Mouse (Mus musculus) spleen, postnatal 14 days (tissue): ENCODE data around the gene Cdk20.
"Not testable (repeated sequence)": the region's sequence is repeated elsewhere in the genome, so short reads cannot be mapped to it uniquely, and the experiment has no call there.

Source experiments
- DNase-seq, 2 experiments: peaks; one replicate each; pipeline ENCODE4 v3.0.0; 2021 to 2022; ENCODE audit warnings: low spot score in 2 of 2

Cdk20 gene

DNA sequence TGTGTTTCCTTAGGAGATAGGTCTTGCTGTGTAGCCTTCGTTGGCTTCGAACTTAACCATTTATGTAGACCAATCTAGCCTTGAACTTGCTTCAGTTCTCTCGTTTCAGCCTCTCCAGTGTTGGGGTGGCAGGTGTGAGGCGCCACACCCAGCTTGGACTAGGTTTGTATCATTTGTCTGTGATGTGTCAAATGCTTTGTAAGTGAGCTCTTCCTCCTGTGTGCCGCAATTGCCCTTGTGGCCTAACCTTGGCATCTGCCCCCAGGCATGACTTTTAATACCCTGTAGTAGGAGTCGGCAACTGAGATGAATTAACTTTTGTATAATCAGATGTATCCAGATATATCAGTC, 9.5 kb upstream of the Cdk20 start:
- no peak for DNase-seq

DNA sequence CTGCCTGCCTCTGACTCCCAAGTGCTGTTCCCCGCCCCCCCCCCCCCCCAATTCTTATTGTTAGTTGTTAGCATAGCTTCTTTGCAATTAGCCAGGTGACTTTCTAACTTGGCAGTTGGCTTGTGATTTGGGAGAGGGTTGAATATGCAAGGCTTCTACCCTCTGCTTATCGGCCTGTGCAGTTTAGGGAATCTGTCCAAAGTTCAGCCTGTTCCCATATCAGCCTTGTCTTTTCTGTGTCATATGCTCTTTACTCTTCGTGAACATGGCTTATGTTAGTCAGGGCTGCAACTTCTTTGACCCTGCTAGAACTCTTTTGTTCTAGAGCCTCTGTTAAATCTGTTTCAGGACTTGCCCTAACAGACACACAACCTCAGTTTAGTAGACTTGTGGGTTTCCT, 7.8 kb upstream of the Cdk20 start:
- DNase-seq: no peak

- no peak for DNase-seq
Observed at GRCm38 (mm10) chr13:64425280-64425679, 6.8 kb upstream of the Cdk20 start.

DNA sequence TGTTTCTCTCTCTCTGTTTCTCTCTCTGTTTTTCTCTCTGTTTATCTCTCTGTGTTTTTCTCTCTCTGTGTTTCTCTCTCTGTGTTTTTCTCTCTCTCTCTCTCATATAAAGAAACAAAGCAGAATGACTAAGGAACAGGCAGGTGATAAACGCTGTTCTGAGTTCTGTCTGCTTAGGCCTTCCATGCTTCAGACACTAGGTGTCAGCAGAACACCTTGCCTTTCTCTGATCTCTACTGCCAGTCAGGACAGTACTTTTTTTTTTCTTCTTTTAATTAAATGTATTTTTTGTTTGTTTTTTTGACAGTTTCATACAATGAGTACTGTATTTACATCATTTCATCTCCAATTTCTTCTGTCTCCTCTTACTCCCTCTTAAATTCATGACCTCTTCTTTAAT, 2.8 kb upstream of the Cdk20 start:
- DNase-seq: no peak

GRCm38 (mm10) chr13:64437801-64438200, 5.7 kb downstream of the Cdk20 start:
- no peak for DNase-seq

DNA sequence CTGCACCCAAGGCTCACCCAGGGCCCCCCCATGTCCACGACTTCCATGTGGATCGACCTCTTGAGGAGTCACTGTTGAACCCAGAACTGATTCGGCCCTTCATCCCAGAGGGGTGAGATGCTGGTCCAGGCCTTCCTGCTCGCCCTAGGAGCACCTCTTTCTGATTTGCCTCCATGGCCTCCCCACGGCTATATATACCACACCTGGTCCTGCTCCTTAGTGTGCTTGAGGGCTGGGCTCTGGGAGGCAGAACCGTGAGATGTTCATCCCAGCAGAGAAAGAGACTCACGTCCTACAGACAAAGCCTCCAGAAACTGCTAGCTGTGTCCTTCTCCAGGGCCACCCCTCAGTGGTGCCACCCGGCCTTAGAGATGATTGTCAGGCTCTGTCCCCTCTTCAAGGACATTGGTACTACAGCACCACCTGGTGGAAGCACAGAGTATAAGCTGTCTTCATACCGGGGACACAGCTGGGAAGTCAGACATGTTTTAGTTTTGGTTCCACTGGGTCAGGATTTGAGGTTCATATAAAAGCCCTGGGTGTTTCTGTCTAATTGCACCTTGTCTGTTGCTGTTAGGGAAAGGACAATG, 6.8 kb downstream of the Cdk20 start:
- peak in 1 of 2 experiments; percentile 57 for DNase-seq

- DNase-seq: no peak
Observed at GRCm38 (mm10) chr13:64439471-64439870, 7.4 kb downstream of the Cdk20 start.

GRCm38 (mm10) chr13:64440592-64440991, 8.5 kb downstream of the Cdk20 start:
- DNase-seq: no peak

- no peak for DNase-seq
Observed at GRCm38 (mm10) chr13:64443263-64443894, 11.3 kb downstream of the Cdk20 start.

DNA sequence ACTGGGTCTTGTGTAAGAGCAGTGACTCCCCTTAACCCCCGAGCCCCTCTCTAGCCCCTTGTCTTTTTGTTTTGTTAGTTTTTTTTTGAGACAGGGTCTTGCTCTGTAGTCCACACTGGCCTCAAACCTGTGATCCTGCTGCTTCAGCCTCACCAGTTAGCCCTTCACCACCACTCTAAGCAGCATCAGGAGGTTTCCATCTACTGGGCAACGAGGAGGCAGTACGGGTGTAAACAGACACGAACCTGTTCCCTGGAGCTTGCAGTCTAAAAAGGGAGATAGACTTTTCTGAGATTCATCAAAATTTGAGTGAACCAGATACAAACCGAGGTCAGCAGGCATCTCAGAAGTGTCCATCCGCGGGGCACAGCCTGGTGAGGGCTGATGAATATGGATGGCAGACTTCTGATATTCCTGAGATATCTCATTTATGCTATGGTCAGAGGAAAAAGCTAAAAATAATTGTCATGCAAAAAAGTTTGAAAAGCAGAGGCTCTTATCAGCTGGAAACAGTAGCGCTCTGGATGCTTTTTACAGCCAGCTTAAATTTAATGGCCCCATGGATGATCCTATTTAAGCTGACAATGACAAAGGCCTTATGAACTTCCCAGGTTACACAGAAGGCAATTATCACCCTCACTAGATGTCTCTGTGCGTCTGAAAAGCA, 13.3 kb downstream of the Cdk20 start:
- no peak for DNase-seq

DNA sequence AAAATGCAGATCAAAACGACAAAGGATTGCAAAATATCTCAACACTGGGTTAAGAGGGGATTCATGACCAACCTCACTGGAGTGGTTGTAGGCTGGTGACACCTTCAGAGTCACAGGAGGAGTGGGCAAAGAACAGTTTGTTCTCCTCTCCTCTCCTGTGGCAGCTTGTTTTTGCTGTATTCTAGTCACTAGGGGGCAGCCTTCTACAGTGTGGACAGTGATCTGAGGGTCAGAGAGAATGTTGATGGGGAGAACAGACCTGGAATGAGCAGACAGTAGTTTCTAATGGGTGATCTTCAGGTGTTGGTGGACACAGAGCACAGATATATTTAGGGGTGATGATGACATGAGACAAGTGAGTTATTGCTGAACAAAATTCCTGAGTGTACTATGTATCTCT, 15.8 kb downstream of the Cdk20 start:
- DNase-seq: no peak

DNA sequence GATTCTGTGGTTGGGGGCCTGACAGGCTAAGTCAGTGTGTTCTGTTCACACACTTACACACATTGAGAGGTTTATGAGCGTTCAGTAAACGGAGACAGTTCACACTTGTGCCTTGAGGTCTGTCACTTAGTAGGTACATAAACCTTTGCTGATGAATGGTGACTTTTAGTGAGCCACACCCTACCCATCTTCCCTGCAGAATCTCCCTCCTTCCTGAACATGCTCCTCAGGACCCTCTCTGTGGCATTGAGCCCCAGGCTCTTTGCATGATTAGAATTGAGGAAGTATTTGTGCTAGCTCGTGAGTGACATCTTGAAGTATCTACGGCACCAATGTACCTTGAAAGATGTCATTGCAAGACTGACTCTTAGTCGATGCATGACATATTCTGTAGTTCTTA, 16.6 kb downstream of the Cdk20 start:
- no peak for DNase-seq

GRCm38 (mm10) chr13:64450001-64450794, 18.1 kb downstream of the Cdk20 start:
- no peak for DNase-seq

GRCm38 (mm10) chr13:64457225-64457978, 25.3 kb downstream of the Cdk20 start:
- DNase-seq: not testable (repeated sequence)

DNA sequence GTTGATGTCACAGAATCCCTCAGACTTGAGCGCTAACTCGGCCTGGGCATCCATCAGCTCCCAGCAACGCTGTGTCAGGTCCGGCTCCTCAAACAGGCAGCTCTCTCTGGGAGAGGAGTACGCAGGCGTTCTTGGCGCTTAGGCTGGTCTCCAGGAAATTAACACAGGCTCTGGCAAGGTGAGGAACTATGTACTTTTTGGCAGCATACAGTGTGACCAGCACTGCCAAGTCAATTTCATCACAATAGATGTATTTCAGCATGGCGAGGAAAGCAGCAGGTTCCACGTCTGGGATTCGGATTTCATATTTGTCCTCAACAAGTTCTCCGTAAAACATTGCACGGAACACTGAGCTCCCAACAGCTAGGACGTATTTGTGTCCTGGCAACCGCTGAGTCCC, 26.1 kb downstream of the Cdk20 start:
- DNase-seq: no peak

GRCm38 (mm10) chr13:64462581-64462980, 30.5 kb downstream of the Cdk20 start:
- no peak for DNase-seq

DNA sequence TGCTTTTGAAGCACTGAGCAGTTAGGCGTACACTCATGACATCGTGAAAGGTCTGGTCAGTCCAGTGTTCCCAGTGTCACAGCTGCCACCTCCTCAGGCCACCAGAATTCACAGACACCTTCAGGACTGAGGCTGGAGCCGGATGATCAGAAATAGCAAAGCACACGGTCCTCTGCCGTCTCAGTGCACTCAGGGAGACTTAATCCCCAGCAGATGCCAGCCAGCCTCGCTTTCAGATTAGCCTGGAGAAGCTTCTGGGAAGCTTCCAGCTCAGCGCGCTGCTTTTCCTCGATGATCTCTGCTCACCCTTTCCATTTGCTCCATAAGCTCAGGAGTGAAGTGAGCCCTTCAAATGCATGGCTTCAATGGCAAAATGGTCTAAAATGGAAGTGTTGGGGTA, 33.1 kb downstream of the Cdk20 start:
- DNase-seq: no peak

GRCm38 (mm10) chr13:64467886-64468285, 35.8 kb downstream of the Cdk20 start:
- no peak for DNase-seq

DNA sequence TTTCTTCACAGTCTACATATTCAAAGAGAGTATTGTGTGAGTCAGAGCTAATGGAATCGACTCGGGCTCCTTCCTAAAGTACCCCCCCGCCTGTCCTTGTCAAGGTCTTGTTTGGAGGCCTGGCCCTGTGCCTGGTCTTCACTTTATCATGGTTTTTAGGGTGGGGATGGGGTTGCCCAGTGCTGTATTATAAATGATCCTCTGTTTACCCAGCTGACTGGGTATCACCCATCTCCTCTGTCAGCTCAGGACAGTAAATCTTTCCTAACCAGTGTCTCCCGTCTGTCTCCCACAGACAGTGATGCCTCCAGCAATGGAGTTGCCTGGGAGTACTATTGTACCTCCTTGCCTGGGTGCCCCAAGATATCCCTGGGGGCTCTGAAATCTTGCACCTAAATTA, 45.9 kb downstream of the Cdk20 start:
- no peak for DNase-seq

- no peak for DNase-seq
Observed at GRCm38 (mm10) chr13:64479960-64480359, 47.8 kb downstream of the Cdk20 start.

GRCm38 (mm10) chr13:64489886-64490285, 57.8 kb downstream of the Cdk20 start:
- DNase-seq: no peak
